Comparison of ENCODE assay signal across 9 mouse cellular contexts in the genomic region with DNA sequence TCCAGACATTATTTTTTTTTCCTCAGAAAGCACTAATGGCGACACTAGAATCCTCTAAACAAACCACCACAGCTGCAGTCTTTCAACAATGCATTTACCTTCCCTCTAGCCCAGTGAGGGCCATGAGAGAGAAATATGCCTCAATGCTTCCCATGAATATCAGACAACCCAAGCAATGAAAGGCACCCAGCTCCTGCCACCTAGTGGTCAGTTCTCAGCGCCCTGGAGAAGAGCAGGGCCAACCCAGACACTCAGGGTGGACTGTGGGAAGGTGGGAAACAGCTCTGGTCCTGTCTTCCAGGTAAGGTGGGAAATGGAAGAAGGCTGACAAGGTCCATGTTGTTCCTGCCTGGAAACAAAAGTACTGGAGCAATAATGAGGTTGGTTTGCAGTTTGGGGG. TPM values are rescaled to one million over a fixed set of nuclear protein-coding genes. Genes with fewer than 3 reads are reported as not detected.
DNase-seq lines count a peak whose midpoint lies in the region; ATAC-seq and TF ChIP-seq lines count a peak whose summit lies in the region.
"Had no signal": no experiment of that assay in that cellular context is flagged by ENCODE, and none has a peak within 500 bp of the region (broad histone marks: within the 10 kb centered on the region; RNA-seq: fewer than 3 reads in every experiment).

No protein-coding gene starts in this region.

- H3K27me3 ChIP-seq in Patski = no peaks in the 10 kb centered on the region
- no peaks in the 10 kb centered on the region for H3K27me3 ChIP-seq in hindbrain, embryonic 15.5 days
- H3K27me3 ChIP-seq: limb, embryonic 12.5 days had no signal

- CTCF ChIA-PET in Patski (lab: Charles Lee) = interaction anchor here (0.6 to 3.9 kb wide), 10 partner anchors 9 to 140 kb away, joined by 3 to 23 read pairs (median 6); partner anchors contain the start of gene Fam171a1

- in situ Hi-C loops in Patski (cut with MboI; ENCODE audit: low pct_unique_long_range_greater_than_20kb) = loop anchor here (5.0 kb wide), 1 partner anchor 112 kb away; no protein-coding TSS in a partner anchor

- H3K9me3 ChIP-seq in hindbrain, embryonic 15.5 days = no peaks in the 10 kb centered on the region
- H3K9me3 ChIP-seq: limb, embryonic 12.5 days had no signal

- POLR2A ChIA-PET in Patski (lab: Charles Lee) = no interaction called here

- H3K4me2 ChIP-seq in hindbrain, embryonic 15.5 days = no peak overlapping the region
- H3K4me2 ChIP-seq: limb, embryonic 12.5 days had no signal

- peaks cover 16% of the 10 kb centered on the region; the same call in 1 of the 2 replicates for H3K36me3 ChIP-seq in hindbrain, embryonic 15.5 days

- no peak overlapping the region for H3K9ac ChIP-seq in hindbrain, embryonic 15.5 days
- H3K9ac ChIP-seq: limb, embryonic 12.5 days had no signal

- 15% methylated on average over 2 of the region's 2 CpGs for WGBS in hindbrain, embryonic 15.5 days

- no peak overlapping the region for H3K27ac ChIP-seq in hindbrain, embryonic 15.5 days (replicated peaks)
- H3K27ac ChIP-seq: limb, embryonic 12.5 days had no signal

- no peaks in the 10 kb centered on the region for H3K4me1 ChIP-seq in hindbrain, embryonic 15.5 days (replicated peaks)
- H3K4me1 ChIP-seq: limb, embryonic 12.5 days had no signal

- no peak for DNase-seq in Patski (ENCODE audit: low read depth, low spot score)
- DNase-seq in cerebellum, adult 18-20 months = peak; percentile 66 to 72
- peak; percentile 33 to 65 for DNase-seq in frontal cortex, postnatal 14 days (ENCODE audit: low spot score in 2 of 2)
- peak; percentile 60 to 65 for DNase-seq in layer of hippocampus, postnatal 36 days
- peak; percentile 70 for DNase-seq in right cerebral cortex, postnatal 14 days

- ATAC-seq in Patski = peak; percentile 89
- ATAC-seq in hindbrain, embryonic 15.5 days (ENCODE audit: low FRiP score, low read depth) = peak; percentile 85; the same call in 1 of the 2 replicates
- peak; percentile 93 for ATAC-seq in megakaryocyte progenitor cell, adult 5-6 weeks (replicated peaks; ENCODE audit: poor library complexity)
- no peak for ATAC-seq in erythroblast, adult 5-6 weeks (replicated peaks; ENCODE audit: low FRiP score, poor library complexity, severe bottlenecking)

- peak; percentile 90 for TF ChIP-seq CTCF in Patski (IDR thresholded peaks at IDR 0.05)

- no peak overlapping the region for H3K4me3 ChIP-seq in hindbrain, embryonic 15.5 days
- H3K4me3 ChIP-seq: limb, embryonic 12.5 days had no signal

RNA-seq across cellular contexts. Expression of gene Nmt2, which starts 55.0 kb away (rescaled TPM):
- 32.0 TPM for polyA plus RNA-seq in Patski (2021)
- polyA plus RNA-seq in hindbrain, embryonic 15.5 days (2015; fragmentation: Nextera tagmentation; extraction: Ambion mirVana) = 101 and 109 TPM in 2 replicates
- 10 to 100 TPM; 89.4 to 98.0 TPM for total RNA-seq in layer of hippocampus, postnatal 36 days (2021)
- 16.8 and 17.2 TPM in 2 replicates for total RNA-seq in megakaryocyte progenitor cell, adult 5-6 weeks (2015)
- 22.6 and 24.6 TPM in 2 replicates for total RNA-seq in megakaryocyte progenitor cell, adult 5-6 weeks (2017)
- total RNA-seq in erythroblast, adult 5-6 weeks (2015; ENCODE audit: low replicate concordance) = 3.3 and 4.8 TPM in 2 replicates
- 5.7 and 7.8 TPM in 2 replicates for total RNA-seq in erythroblast, adult 5-6 weeks (2017; ENCODE audit: low replicate concordance)
